Mouse (Mus musculus) cerebellum, adult 11-12 months (tissue): ENCODE measurements around the gene Hipk4.

Experiments
- DNase-seq: peaks from one replicate; pipeline ENCODE4 v3.0.0; 2022

Gene Hipk4

DNA sequence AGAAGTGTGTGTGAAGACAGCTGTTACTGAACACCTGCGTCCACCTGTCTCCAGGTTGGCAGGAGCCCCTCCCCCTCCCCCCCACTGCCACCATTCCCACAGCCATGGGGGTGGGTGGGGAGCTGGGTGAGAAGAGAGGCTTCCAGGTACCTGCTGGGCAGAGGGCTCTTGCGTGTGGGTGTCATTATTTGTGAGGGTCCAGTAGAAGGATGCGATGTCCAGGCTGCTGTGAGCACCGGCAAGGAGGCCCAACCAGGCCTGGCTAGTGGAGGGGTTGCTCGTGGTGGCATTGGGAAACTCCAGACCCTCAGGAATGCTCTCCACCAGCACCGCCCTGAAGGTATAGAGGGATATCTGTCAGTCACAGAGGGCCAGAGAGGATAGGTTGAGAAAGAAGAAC lies 17.9 kb downstream of the Hipk4 start:
- no peak for DNase-seq

DNA sequence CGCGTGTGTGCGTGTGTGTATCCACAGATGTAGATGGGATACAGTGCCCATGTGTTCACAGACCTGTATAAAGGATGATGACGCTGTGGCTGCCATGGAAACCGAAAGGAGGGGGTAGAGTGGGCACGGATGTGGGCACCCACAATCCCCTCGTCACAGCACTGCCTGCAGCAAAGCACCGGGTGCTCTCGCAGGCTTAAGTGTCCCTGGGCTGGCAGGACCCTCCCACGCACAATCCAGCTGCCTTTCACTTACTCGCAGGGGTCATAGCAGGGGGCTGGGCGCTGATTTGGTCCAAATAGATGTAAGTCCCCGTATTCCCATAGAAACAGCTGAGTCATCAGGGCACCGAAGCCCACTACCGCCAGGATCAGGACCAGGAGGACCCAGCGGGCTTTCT lies 18.4 kb downstream of the Hipk4 start:
- DNase-seq, result peak; percentile 50

DNA sequence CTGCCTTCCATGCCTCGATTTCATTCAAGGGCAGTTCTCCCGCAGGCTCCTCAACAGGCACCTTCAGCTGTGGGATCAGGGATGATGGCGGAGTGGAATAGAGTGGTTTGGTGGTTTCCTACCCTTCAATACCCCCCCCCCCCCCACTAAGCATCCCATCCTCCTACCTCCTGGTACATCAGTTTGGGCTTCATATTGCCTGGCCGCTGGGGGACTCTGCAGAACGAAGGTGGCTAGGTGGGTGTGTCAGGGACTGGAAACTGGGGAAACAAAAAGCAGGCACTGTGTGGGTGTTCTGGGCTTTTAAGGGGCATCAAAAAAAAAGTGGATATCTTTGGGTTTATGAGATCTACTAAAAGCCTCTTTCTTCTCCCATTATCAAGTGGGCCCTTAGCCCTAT lies 18.9 kb downstream of the Hipk4 start:
- no peak for DNase-seq

DNA sequence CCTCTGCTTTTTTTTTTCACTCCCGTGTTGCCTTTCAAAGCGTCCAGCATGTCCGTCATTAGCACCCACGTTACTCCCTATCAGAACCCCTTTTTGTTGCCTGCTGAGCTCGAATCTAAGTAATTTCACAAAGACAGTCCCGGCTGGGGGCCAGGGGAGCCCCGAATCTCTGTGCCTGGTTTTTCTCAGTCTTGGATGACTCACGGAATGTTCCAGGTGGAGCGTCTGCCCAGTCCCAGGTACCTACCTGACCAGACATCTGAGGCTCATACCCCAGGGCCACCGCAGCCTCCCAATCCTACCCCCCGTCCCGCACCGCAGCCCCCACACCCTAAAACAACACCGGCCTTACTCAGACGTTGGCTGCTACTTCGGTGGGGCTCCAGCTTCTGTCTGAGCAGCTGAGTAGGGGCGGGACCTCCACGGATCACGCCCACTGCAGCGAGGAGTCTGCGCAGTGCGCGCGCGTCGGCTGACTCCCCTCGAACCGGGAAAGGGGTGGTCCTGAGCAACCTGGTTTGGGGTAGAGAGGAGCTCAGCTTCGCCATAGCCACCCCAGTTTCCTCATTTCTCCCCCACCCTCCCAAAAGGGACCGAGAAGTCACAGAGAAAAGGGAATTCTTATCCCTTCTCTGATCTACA lies 19.4 kb downstream of the Hipk4 start:
- DNase-seq, result peak; percentile 87

DNA sequence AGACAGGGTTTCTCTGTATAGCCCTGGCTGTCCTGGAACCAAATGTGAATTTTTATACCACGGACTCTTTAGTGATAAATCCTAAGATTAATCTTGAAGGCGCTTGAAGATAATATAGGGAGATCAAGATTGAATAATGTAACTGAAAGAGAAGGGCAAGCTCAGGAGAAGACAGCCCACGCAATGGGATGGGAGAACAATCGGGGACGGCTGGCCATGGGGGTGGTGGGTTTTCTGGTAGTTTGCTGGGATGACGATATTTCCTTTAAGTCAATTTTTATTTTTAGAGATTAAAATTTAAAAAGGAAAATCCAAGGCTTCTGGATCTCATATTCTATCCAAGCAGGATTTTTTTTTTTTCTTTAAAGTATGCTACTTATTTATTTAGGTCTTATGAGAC lies 20.0 kb downstream of the Hipk4 start:
- DNase-seq, result no peak

DNA sequence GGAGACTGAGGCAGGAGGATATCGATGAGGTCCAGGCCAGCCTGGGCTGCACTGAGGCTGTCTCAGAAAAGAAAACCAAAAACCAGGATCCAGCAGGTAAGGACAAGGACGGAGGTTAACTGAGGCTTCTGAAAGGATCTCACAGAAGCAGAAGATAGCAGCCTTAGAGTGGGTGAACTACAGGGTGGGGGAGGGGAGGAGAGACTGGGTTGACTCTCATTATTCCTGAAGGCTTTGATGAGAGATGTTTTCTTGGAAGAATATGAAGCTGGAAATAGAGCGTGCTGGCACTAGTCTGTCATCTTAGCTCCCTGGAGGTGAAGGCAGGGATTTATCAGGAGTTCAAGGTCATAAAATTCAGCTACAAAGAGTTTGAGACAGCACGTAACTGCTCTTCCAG lies 20.8 kb downstream of the Hipk4 start:
- no peak for DNase-seq

DNA sequence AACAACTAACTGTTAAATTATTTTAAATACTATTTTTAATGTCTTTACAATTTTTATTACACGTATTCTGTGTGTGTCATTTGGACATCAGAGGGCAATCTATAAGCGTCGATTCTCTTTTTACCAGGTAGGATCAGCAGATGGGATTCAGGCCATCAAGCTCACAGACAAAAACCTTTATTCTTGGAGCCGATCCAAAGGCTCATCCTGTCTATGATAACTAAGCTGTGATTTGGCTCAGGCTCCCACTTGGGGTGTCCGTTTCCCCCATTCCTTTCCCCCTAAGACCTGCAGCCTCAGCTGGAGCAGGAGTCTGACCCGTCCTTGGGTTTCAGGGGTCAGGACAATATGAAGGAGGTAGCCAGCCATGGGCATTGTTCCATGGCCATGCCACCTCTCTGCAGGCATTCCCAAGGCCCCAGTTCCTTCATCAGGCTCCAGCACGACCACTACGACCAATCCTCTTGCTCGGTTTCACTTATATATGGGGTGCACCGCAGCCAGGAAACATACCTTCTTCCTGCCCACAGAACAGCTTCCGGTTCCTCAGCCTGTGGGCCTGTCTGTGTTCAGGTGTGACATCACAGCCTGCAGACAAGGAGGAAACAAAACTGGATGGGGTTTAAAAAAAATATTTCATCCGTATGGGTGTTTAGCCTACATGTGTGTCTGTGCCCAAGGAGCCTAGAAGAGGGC lies 21.8 kb downstream of the Hipk4 start:
- DNase-seq, result no peak

DNA sequence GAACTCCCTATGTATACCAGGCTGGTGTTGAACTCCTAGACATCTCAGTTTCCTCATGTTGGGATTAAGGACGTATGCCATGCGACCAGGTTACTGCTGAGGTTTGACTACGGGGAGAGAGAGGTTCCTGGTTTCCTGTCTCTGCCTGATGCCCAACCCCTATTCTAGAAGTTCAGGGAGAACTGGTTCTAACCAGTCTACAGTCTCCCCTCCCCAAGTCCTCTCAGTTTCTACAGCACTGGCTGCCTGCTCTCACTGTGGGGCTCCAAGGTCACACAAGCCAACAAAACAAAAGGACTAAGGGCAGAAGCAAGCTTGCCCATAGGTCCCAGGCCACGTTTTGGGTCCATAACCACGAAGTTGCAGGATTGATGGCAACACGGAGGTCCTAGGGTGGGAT lies 26.5 kb downstream of the Hipk4 start:
- DNase-seq, result no peak

DNA sequence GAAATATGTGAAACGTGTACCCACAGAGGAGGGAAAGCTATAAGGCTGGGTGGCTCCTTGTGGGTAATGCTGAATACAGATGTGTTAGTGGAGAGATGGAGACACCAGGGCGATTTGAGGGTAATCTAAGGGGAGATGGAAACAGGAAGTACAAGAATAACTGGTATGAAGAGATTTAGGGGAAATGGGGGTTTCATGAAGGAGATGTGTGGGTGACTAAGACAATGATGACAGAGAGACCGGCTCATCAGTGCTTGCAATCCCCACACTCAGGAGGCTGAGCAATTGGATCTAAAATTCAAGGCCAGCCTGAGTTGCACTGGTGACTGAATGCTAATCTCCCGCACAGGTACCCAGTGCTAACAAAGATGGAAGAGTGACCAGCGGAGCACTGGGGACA lies 29.0 kb downstream of the Hipk4 start:
- no peak for DNase-seq

DNA sequence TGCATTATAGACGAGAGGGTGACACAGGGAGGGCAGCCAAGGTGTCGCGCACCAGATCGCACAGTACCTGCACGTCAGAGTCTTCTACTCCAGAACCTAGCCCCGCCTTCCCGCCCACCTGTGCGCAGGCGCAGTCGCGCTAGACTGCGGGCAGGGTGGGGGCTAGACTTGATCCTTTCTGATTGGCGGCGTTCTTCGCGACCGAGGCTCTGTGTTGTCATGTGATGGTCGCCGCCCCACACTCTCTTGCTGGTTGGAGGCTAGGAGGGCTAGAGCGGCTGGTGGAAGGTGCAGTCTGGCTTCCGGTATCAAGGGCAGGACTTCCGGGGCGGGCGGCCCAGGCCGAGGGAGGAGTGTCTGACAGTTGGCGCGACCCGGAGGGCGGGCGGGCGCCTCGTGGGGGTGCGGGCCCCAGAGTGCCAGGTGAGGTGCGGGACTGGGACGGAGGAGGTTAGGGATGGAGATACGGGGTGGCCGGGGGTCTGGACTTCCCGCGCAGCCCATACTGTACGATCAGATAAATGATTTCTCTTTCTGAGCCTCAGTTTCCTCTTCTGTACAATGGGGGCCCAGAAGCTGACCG lies 30.0 kb downstream of the Hipk4 start, which contains the start of the genes Pld3 and 2310022A10Rik:
TSS of gene Pld3 (minus strand) at position 288 of the 583 bp plus-strand sequence.
TSS of gene 2310022A10Rik (plus strand) at position 303 of the 583 bp plus-strand sequence.
- peak; percentile 99 for DNase-seq

DNA sequence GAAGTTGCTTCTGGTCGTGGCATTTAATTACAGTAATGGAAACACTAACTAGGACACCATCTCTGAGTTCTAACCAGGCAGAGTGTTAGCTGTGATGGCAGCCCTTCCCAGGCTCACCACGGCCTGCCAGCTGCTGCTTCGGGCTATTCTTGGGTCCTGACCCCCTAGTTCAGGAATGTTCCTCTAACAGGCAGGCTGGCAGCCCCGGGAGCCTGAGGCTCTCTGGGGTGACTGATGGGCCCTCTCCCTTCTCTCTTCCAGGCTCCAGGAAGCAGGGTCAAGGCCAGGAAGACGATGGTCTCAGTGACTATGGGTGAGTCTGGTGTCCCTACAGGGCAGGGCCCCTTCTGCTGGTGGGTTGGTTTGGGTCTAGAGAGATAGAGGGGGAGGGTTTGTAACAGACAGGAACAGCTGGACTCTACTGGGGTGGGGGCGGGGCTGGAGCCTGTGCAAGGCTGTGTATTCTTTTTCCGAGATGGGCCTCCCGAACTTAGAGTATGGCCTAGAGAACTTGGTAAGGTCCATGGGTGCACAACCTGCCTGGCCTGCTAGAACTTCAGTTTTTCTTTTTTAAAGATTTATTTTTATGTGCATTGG lies 37.3 kb downstream of the Hipk4 start:
- DNase-seq, result no peak

DNA sequence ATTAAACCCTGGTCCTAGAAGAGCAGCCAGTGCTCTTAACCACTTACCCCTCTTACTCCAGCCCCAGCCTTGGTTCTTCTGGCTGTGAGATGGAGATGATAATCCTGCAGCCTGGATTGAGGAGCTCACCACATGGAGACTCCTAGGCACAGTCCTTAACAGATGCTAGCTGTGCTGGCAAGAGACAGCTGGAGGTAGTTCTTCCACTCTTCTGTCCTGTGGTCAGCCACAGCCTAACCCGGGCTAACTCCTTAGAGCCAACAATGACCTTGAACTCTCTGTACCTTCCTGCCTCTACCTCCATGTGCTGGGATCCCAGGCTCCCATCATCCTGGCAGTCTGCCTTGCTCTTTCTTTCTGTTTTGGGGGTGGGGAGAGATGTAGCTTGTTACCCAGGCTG lies 37.9 kb downstream of the Hipk4 start:
- no peak for DNase-seq

DNA sequence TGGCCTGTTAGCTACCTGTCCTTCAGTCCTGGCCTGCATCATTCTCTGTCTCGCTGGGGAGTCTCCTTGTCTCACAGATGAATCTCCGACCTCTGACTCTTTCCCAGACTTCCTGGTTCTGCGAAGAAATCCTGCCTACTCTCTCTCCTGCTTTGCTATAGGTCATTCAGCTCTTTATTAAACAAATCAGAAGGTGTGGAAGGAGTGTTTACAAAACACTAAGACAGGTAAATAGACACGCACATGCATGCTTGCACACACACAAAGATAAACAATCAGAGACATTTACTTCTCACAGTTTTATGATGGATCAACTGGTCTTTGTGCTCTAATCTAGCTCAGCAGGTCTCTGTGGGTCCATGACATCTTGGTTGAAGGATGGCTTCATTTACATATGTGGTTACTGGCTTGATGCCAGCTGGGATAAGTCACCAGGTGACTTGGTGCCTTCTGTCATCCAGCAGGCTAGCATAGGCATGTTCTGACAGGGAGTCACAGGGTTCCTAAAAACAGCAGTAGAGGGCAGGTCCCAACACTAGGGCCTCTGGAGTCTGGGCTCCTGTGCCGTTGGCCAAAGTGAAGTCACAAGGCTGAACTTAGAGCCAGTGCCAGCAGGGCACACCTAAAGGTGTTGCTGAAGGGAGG lies 46.6 kb downstream of the Hipk4 start:
- DNase-seq, result no peak

DNA sequence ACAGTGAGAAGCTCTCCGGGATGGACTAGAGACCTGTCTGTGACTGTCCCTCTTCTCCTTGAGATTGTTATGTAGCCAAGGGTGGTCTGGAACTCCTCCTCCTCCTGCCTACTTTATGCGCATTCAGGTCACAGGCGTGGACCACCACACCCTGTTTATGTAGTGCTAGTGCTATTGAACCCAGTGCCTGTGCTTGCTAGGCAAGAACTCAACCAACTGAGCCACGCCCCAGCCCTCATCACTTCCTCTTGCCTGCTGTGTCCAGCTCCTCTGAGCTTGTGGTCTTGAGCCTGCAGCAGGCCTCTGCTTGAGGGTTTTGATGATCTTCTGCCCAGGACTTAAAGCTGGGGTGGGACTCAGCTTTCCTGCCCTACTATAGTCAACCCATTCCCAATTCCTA lies 49.1 kb downstream of the Hipk4 start:
- DNase-seq, result no peak

DNA sequence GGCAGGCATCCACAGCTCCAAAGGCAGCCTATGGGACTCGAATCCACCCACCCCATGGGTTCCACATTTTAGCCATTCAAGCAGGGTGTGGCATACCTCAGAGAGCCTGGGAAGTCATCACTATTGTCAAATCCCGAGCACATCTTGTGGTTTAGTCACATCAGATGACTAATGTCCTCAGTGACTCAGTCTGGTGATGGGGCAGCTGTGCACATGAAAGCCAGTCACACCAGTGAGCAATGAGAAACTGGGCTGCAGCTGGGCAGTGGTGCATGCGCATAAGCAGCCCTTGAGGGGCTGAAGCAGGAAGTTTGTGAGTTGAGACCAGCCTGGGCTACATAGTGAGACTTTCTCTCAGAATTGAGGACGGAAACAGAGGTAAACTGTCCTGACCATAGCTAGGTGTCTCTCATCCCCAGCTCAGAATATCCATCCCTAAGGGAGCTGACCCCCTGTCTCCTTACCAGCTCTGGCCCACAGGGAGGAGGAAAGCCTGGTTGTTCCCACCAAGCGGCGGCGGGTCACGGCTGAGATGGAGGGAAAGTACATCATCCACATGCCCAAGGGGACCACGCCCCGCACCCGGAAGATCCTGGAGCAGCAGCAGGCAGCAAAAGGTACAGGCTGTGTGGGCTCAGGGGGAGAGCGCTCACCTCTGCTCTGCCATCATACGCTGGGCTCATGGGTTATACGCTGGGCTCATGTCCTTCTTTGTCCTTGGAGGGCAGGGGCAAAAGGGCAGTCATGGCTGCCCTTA lies 51.2 kb downstream of the Hipk4 start:
- DNase-seq, result no peak

DNA sequence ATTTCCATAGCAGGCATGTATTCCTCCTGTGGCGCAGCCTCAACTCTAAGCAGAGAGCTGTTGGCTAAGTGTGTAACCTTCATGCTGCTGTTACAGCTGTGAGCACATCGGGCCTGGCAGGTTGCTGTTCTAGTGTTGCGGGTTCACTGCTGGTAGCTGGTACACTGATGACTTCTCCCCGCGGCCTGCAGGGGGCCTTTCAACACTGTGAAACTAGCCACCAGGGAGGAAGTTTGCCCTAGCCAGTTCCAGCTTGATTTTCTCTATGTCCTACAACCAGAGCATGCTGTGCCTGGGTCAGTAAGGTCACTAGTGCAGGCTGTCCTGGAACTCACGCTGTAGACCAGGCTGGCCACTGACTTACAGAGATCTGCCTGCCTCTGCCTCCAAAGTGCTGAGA lies 53.8 kb downstream of the Hipk4 start:
- peak; percentile 40 for DNase-seq

DNA sequence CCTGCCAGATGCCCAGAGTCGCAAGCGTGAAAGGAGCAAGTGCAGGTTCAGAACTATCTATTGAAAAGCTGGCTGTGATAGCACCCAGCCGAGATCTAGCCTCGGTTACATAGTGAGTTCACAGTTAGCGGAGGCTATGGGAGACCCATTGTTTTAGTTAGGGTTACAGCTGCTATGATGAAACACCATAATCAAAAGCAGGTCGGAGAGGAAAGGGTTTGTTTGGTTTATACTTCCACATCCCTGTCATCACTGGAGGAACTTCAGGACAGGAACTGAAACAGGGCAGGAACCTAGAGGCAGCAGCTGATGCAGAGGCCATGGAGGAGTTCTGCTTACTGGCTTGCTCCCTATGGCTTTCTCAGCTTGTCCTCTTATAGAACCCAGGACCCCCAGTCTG lies 54.5 kb downstream of the Hipk4 start:
- DNase-seq, result no peak

DNA sequence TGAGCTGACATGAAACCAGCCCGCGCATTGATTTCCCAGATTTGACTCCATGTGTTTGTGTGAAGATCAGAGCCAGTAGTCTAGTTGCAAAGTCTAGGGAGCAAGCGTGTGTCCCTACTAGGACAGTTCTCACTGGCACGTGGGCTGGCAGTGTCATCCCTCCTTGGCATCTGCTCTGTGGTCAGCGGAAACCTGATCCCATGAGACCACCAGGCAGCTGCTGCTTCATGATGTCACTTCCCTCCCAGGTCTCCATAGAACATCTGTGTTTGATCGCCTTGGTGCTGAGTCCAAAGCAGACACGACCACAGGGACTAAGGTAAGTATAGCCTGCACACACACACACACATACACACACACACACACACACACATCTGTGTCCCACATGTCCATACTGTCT lies 55.4 kb downstream of the Hipk4 start:
- no peak for DNase-seq

DNA sequence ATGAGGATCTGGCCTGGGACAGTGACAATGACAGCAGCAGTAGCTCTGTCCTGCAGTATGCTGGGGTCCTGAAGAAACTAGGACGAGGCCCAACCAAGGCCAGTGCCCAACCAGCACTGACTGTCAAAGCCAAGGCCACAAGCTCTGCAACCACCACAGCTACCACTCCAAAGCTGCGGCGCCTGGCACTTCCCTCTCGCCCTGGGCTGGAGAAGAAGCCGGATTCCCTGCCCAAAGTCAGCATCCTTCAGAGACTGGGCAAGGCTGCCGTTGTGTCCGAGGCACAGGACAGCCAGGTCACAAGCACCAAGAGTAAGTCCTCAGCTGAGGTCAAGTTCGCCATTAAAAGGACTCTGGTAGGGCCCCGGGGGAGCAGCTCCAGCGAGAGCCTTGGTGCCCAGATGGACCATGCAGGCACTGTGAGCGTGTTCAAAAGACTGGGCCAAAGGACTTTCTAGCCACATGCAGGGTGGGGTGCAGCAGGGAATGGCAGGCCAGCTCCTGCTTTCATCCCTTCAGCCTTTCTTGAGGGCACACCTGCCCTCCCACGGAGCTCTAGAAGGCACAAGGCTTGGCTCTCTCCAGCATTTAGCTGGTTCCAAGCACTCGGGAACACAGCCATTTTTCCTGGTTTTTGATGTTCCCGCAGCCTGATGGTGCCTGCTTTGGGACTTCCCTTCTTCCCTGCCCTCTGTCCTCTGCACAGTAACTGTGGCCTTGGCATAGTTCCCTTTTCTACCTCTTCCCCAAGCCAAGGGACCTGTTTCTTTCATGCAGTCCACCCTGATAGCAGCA lies 57.5 kb downstream of the Hipk4 start:
- DNase-seq, result no peak
